Mouse (Mus musculus) natural killer cell, adult 2 months (primary cell): ENCODE data around the gene Olfr613.
"Not testable (repeated sequence)": the region's sequence is repeated elsewhere in the genome, so short reads cannot be mapped to it uniquely, and the experiment has no call there.

ENCODE experiments used
- DNase-seq, 2 experiments: peaks; one replicate each; pipeline ENCODE4 v3.0.0; 2022; ENCODE audit warnings: low spot score in 2 of 2

Olfr613 gene

DNA sequence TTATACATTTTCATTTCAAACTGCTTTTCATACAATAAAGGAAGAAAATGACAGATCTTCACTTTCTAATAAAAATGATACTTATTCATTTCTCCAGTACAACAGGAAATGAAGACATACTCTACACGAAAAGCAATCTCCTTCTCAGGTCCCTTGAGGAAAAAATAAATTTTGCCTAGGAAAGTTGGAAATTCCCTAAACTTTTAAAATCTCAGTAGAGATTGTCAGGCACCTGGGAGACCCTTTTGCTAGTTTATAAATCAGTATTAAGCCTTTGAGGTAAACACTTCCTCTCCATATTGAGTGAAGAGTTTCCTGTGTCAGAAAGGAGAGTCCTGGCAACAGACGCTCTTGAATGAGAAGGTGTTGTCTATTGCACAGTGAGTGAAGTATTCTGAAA is at the start of gene Olfr613:
Olfr613 (plus strand) TSS at position 301 of the 400 bp plus-strand sequence.
- DNase-seq, result no peak

DNA sequence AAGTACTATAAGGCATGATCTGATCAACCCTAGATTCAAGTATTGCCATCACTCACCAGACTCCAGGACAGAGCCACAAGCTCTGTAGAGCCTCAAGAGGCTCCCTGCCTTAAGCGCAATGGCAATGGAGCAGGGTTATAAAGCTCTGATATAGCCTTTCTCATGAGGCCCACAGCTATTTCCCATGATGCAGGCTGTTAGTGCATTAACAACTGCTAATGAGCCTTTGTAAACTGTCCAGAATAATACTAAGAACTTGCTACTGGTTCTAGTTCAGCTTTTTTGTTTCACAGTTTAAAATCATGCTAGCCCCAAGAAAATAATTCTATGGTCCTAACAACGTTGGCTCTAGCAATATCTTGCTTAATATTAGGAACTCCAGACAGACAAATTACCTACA is 35.9 kb upstream of the Olfr613 start, which contains the start of gene Olfr610:
Olfr610 (minus strand) TSS at position 101 of the 400 bp plus-strand sequence.
- no peak for DNase-seq

DNA sequence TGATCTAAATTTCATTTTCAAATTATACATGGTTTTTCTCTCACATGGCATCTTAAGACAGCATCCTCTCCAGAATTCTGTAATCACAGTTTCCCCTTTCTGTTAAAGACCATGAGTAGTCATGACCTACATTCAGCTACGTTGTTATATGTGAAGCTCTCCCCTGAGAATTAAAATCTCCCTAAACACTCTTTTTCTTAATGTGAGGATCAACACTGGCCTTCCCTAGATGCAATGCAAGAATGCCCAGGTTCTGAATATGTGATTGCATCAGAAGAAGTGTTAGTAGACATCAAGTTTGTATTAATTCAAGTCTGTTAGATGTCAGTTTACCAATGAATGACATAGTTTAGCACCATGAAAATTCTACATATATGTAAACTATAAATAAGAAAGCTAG is 27.1 kb upstream of the Olfr613 start, which contains the start of gene Olfr611:
Olfr611 (minus strand) TSS at position 101 of the 400 bp plus-strand sequence.
- not testable (repeated sequence) for DNase-seq

DNA sequence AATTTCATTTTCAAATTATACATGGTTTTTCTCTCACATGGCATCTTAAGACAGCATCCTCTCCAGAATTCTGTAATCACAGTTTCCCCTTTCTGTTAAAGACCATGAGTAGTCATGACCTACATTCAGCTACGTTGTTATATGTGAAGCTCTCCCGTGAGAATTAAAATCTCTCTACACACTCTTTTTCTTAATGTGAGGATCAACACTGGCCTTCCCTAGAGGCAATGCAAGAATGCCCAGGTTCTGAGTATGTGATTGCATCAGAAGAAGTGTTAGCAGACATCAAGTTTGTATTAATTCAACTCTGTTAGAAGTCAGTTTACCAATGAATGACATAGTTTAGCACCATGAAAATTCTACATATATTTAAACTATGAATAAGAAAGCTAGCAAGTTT is 5.3 kb upstream of the Olfr613 start, which contains the start of gene Olfr612:
Olfr612 (minus strand) TSS at position 101 of the 400 bp plus-strand sequence.
- DNase-seq, result not testable (repeated sequence)

DNA sequence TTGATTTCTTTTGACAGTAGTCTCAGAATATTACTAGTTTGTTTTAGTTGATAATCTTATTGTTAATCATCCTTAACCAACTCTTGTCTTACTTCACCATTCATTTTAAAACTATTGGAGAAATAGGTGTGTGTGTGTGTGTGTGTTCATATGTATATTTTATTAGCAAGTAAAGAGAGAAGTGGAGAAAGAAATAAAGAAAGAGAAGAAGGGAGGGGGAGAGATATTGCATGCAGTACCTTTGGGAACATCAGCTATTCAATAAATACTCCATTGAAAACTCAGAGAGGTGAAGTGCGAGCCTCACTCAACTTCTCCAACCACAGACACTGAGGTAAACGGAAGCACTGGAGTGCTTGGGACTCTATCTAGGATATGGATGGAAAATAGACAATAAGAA is 7.9 kb downstream of the Olfr613 start, which contains the start of gene Olfr615:
Olfr615 (plus strand) TSS at position 301 of the 400 bp plus-strand sequence.
- no peak for DNase-seq

DNA sequence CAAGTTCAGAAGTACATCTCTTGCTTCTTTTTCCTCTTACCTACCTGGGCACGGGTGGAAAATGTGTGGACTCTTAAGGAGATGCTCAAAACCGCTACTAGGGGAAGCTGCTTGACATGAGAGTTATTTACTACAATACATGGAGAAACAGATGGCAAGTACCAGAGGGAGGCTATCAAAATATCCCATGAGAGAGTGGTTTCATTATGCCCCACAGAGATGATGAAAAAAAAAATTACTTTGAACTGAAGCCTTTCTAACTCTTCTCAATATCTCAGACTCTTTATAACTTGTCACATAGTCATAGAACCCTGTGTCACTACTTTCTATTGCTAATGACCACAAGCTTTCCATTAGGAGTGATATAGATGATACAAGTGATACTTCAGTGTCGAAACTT is 21.2 kb downstream of the Olfr613 start, which contains the start of gene Olfr616:
Olfr616 (minus strand) TSS at position 101 of the 400 bp plus-strand sequence.
- no peak for DNase-seq

DNA sequence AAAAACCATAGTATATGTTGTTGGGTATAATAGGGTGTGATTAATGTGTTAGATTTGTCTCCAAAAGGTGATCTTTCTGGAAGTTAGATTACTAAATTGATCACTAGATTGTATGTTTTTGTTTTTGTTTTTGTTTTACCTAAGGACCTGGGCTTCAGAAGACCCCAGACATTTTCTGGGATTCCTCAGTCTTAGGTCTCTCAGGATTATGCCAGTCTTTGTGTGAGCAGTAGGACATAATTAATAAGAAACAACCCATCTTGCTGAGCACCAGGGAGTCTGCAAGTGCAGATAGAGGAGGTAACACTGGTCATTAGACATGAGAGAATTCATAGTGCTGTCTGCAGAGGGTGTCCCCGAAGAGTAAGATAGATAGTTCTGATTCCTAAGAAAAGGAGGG is 24.9 kb downstream of the Olfr613 start, which contains the start of gene Olfr617:
Olfr617 (plus strand) TSS at position 301 of the 400 bp plus-strand sequence.
- no peak for DNase-seq

DNA sequence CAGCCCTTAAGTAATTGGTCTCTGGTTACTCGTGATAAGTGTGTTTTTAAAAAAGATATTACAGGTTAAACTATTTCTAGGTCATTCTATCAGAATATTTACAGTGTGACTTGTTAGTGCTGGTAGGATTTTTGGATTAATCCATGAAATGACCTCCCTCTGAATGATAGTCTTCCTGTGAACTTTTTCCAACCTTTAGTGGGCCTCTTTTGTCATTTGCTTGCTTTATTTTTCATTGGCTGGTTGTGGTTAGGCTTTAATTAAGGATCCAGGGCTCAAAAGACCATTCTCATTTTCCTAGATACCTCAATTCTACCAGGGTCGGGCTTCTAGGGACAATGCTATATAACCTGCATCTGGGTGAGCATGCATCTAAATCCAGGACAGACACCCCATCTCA is 41.9 kb downstream of the Olfr613 start, which contains the start of gene Olfr618:
Olfr618 (plus strand) TSS at position 301 of the 400 bp plus-strand sequence.
- DNase-seq, result no peak

DNA sequence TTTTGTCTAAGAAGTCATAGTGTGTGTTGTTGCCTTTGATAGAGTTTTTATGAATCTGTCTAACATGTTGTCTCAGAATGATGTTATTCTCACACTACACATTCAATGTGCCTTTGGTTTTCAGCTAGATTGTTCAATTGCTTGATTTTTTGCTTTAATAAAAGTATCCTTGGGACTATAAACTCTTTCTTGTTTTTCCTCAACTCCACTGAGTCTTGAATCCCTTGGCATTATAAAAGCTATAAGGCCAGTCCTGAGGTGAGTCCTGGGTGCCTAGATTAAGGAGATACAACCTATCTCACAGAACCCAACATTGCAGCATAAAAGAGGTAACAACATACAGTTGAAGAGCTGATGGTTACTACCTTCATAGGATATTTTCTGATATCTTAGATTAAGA is 52.4 kb downstream of the Olfr613 start, which contains the start of gene Olfr619:
Olfr619 (plus strand) TSS at position 301 of the 400 bp plus-strand sequence.
- DNase-seq, result no peak
